Mouse (Mus musculus) heart, embryonic 10.5 days (tissue): Measurements from ENCODE around the gene Abca2. TPM values are rescaled to one million over a fixed set of nuclear protein-coding genes. Genes with fewer than 3 reads are reported as not detected.

ENCODE experiments used
- microRNA-seq: library from miRNA; unstranded; fragments of <30 nt; microRNA quantifications from one replicate; pipeline ENCODE4, GENCODE M21; 2017
- polyA plus RNA-seq: library from polyadenylated mRNA; unstranded; fragments of >200 nt; fragmentation: Nextera tagmentation; extraction: Ambion mirVana; gene quantifications from 2 replicates; pipeline ENCODE4 v1.2.1, GENCODE M21; 2016

Gene Abca2
- polyA plus RNA-seq, 1 experiment from 2014 or later, result 3.5 TPM

Small RNAs within 50 kb of the gene (microRNA-seq; reads per million reads assigned to microRNA genes)
- gene Mir3087, result not detected

Other genes starting within 250 kb of the Abca2 start
- gene Nrarp, start 247.9 kb upstream of the Abca2 start, polyA plus RNA-seq, result 5.7 and 5.9 TPM in 2 replicates
- 7.7 and 8.4 TPM in 2 replicates for gene Tor4a, start 231.8 kb upstream of the Abca2 start, polyA plus RNA-seq
- 90.9 and 99.8 TPM in 2 replicates for gene Nelfb, start 217.2 kb upstream of the Abca2 start, polyA plus RNA-seq
- gene Stpg3, start 214.1 kb upstream of the Abca2 start, polyA plus RNA-seq, result 0.10 TPM in 1 of 2 replicates, not detected in the other
- gene Fam166a, start 210.0 kb upstream of the Abca2 start, polyA plus RNA-seq, result 0.92 TPM in 1 of 2 replicates, not detected in the other
- gene Tubb4b, start 204.0 kb upstream of the Abca2 start, polyA plus RNA-seq, result 544 and 610 TPM in 2 replicates
- gene Slc34a3, start 194.3 kb upstream of the Abca2 start, polyA plus RNA-seq, result not detected in 2 replicates
- 0.08 TPM in 1 of 2 replicates, not detected in the other for gene Rnf224, start 191.9 kb upstream of the Abca2 start, polyA plus RNA-seq
- 6.4 and 9.1 TPM in 2 replicates for gene Rnf208, start 186.4 kb upstream of the Abca2 start, polyA plus RNA-seq
- not detected in 2 replicates for gene Cysrt1, start 186.3 kb upstream of the Abca2 start, polyA plus RNA-seq
- gene AL732309.1, start 181.8 kb upstream of the Abca2 start, polyA plus RNA-seq, result 4.0 and 6.0 TPM in 2 replicates
- 17.1 and 19.0 TPM in 2 replicates for gene Tmem203, start 173.3 kb upstream of the Abca2 start, polyA plus RNA-seq
- 5.1 and 6.4 TPM in 2 replicates for gene Tprn, start 166.1 kb upstream of the Abca2 start, polyA plus RNA-seq
- 164 and 199 TPM in 2 replicates for gene Ssna1, start 156.3 kb upstream of the Abca2 start, polyA plus RNA-seq
- gene Anapc2, start 156.2 kb upstream of the Abca2 start, polyA plus RNA-seq, result 101 and 113 TPM in 2 replicates
- not detected in 2 replicates for gene Tmem210, start 140.6 kb upstream of the Abca2 start, polyA plus RNA-seq
- not detected in 2 replicates for gene Lrrc26, start 138.8 kb upstream of the Abca2 start, polyA plus RNA-seq
- gene Grin1, start 109.5 kb upstream of the Abca2 start, polyA plus RNA-seq, result 0.93 TPM in 1 of 2 replicates, not detected in the other
- gene Man1b1, start 96.4 kb upstream of the Abca2 start, polyA plus RNA-seq, result 31.7 and 52.3 TPM in 2 replicates
- 12.9 and 19.1 TPM in 2 replicates for gene Dpp7, start 72.3 kb upstream of the Abca2 start, polyA plus RNA-seq
- 9.5 and 12.7 TPM in 2 replicates for gene Uap1l1, start 63.0 kb upstream of the Abca2 start, polyA plus RNA-seq
- gene Sapcd2, start 56.4 kb upstream of the Abca2 start, polyA plus RNA-seq, result 26.8 and 31.8 TPM in 2 replicates
- gene Entpd2, start 32.8 kb upstream of the Abca2 start, polyA plus RNA-seq, result not detected in 2 replicates
- gene Npdc1, start 29.4 kb upstream of the Abca2 start, polyA plus RNA-seq, result 14.6 and 16.5 TPM in 2 replicates
- not detected in 2 replicates for gene Fut7, start 5.4 kb upstream of the Abca2 start, polyA plus RNA-seq
- gene Clic3, start 28.1 kb downstream of the Abca2 start, polyA plus RNA-seq, result 0.69 and 1.1 TPM in 2 replicates
- gene Paxx, start 32.4 kb downstream of the Abca2 start, polyA plus RNA-seq, result 15.6 and 17.7 TPM in 2 replicates
- 0.18 and 0.32 TPM in 2 replicates for gene Ptgds, start 41.3 kb downstream of the Abca2 start, polyA plus RNA-seq
- gene Lcn12, start 65.2 kb downstream of the Abca2 start, polyA plus RNA-seq, result not detected in 2 replicates
- 86.0 and 92.1 TPM in 2 replicates for gene Fbxw5, start 72.0 kb downstream of the Abca2 start, polyA plus RNA-seq
- 4.2 and 6.0 TPM in 2 replicates for gene C8g, start 73.0 kb downstream of the Abca2 start, polyA plus RNA-seq
- 29.7 and 30.9 TPM in 2 replicates for gene Traf2, start 118.2 kb downstream of the Abca2 start, polyA plus RNA-seq
- gene Edf1, start 129.1 kb downstream of the Abca2 start, polyA plus RNA-seq, result 336 and 382 TPM in 2 replicates
- 1.6 and 3.7 TPM in 2 replicates for gene Mamdc4, start 146.1 kb downstream of the Abca2 start, polyA plus RNA-seq
- 160 and 170 TPM in 2 replicates for gene Phpt1, start 146.5 kb downstream of the Abca2 start, polyA plus RNA-seq
- 0.08 TPM in 1 of 2 replicates, not detected in the other for gene Ajm1, start 153.1 kb downstream of the Abca2 start, polyA plus RNA-seq
- 57.9 and 69.6 TPM in 2 replicates for gene Rabl6, start 179.8 kb downstream of the Abca2 start, polyA plus RNA-seq
- gene Ccdc183, start 189.0 kb downstream of the Abca2 start, polyA plus RNA-seq, result 0.07 and 0.21 TPM in 2 replicates
- gene Tmem141, start 193.3 kb downstream of the Abca2 start, polyA plus RNA-seq, result 14.9 and 18.5 TPM in 2 replicates
- 0.26 and 1.5 TPM in 2 replicates for gene Fcna, start 199.3 kb downstream of the Abca2 start, polyA plus RNA-seq
- gene Lcn8, start 224.4 kb downstream of the Abca2 start, polyA plus RNA-seq, result not detected in 2 replicates
- gene Lcn5, start 229.2 kb downstream of the Abca2 start, polyA plus RNA-seq, result not detected in 2 replicates
- gene Lcn6, start 248.1 kb downstream of the Abca2 start, polyA plus RNA-seq, result not detected in 2 replicates